Mouse (Mus musculus): ENCODE measurements around the gene Faap20.

Gene Faap20
- long read RNA-seq, experiment 1, transcript Faap20-210 (4 exons, 1,076 nt), result major isoform, 43 of 63 reads
- long read RNA-seq, experiment 1, transcript Faap20-201 (3 exons, 1,479 nt), result minor isoform, 9 of 63 reads
- long read RNA-seq, experiment 1, partial matches to known transcripts, result 2 of 63 reads
- long read RNA-seq, experiment 1, other reads (novel, unspliced or antisense), result 6 of 63 reads
- long read RNA-seq, experiment 2, transcript Faap20-201 (3 exons, 1,479 nt), result minor isoform, 16 of 71 reads
- long read RNA-seq, experiment 2, transcript Faap20-210 (4 exons, 1,076 nt), result major isoform, 43 of 71 reads
- long read RNA-seq, experiment 2, partial matches to known transcripts, result 2 of 71 reads
- long read RNA-seq, experiment 2, other reads (novel, unspliced or antisense), result 7 of 71 reads

- intact Hi-C loops (cut with DNase I), result loop anchor here (1.0 kb wide), 1 partner anchor 154 kb away; no protein-coding TSS in a partner anchor
Measured at GRCm38 (mm10) chr4:155249648-155250351, at the start of gene Faap20. Gene Faap20 (plus strand): TSS chr4:155249802.

- intact Hi-C loops (cut with DNase I), result loop anchor here (5.0 kb wide), 1 partner anchor 39 kb away; no protein-coding TSS in a partner anchor
Measured at GRCm38 (mm10) chr4:155200861-155201390, 48.7 kb upstream of the Faap20 start.

- intact Hi-C loops (cut with DNase I), result loop anchor here (5.0 kb wide), 1 partner anchor 39 kb away; no protein-coding TSS in a partner anchor
Measured at GRCm38 (mm10) chr4:155201764-155202163, 47.8 kb upstream of the Faap20 start.

- intact Hi-C loops (cut with DNase I), result no loop called here
Measured at GRCm38 (mm10) chr4:155205919-155206318, 43.7 kb upstream of the Faap20 start.

GRCm38 (mm10) chr4:155206498-155206897 is 43.1 kb upstream of the Faap20 start:
- intact Hi-C loops (cut with DNase I), result no loop called here

- intact Hi-C loops (cut with DNase I), result no loop called here
Measured at GRCm38 (mm10) chr4:155207841-155208240, 41.8 kb upstream of the Faap20 start.

- intact Hi-C loops (cut with DNase I), result no loop called here
Measured at GRCm38 (mm10) chr4:155208613-155209012, 41.0 kb upstream of the Faap20 start.

- intact Hi-C loops (cut with DNase I), result no loop called here
Measured at GRCm38 (mm10) chr4:155209079-155209478, 40.5 kb upstream of the Faap20 start.

- intact Hi-C loops (cut with DNase I), result no loop called here
Measured at GRCm38 (mm10) chr4:155209494-155209893, 40.1 kb upstream of the Faap20 start.

- intact Hi-C loops (cut with DNase I), result no loop called here
Measured at GRCm38 (mm10) chr4:155213052-155213751, 36.4 kb upstream of the Faap20 start.

GRCm38 (mm10) chr4:155213752-155214054 is 35.9 kb upstream of the Faap20 start:
- intact Hi-C loops (cut with DNase I), result no loop called here

- intact Hi-C loops (cut with DNase I), result no loop called here
Measured at GRCm38 (mm10) chr4:155214188-155214587, 35.4 kb upstream of the Faap20 start.

- intact Hi-C loops (cut with DNase I), result loop anchor here (5.0 kb wide), 1 partner anchor 52 kb away; no protein-coding TSS in a partner anchor
Measured at GRCm38 (mm10) chr4:155214793-155215192, 34.8 kb upstream of the Faap20 start.

GRCm38 (mm10) chr4:155215203-155215602 is 34.4 kb upstream of the Faap20 start:
- intact Hi-C loops (cut with DNase I), result loop anchor here (5.0 kb wide), 1 partner anchor 53 kb away; no protein-coding TSS in a partner anchor

GRCm38 (mm10) chr4:155215773-155216630 is 33.6 kb upstream of the Faap20 start:
- intact Hi-C loops (cut with DNase I), result loop anchor here (5.0 kb wide), 1 partner anchor 54 kb away; no protein-coding TSS in a partner anchor

GRCm38 (mm10) chr4:155217241-155218103 is 32.1 kb upstream of the Faap20 start:
- intact Hi-C loops (cut with DNase I), result loop anchor here (5.0 kb wide), 1 partner anchor 55 kb away; no protein-coding TSS in a partner anchor

GRCm38 (mm10) chr4:155218104-155218732 is 31.4 kb upstream of the Faap20 start:
- intact Hi-C loops (cut with DNase I), result loop anchor here (5.0 kb wide), 1 partner anchor 56 kb away; no protein-coding TSS in a partner anchor

Data from adrenal gland (tissue).